Mouse (Mus musculus): ENCODE results near the gene Tgds. TPM values are rescaled to one million over a fixed set of nuclear protein-coding genes. Genes with fewer than 3 reads are reported as not detected.

Gene Tgds
- 1 to 10 TPM; 8.3 to 9.1 TPM for total RNA-seq (2021)
- long read RNA-seq, experiment 1, partial matches to known transcripts = 2 of 8 reads
- long read RNA-seq, experiment 1, other reads (novel, unspliced or antisense) = 2 of 8 reads
- long read RNA-seq, experiment 2, partial matches to known transcripts = 0 of 5 reads
- long read RNA-seq, experiment 2, other reads (novel, unspliced or antisense) = 2 of 5 reads

- intact Hi-C loops (cut with DNase I) = loop anchor here (1.0 to 5.0 kb wide), 2 partner anchors 43 to 170 kb away; no protein-coding TSS in a partner anchor
- peak within 1 kb of the TSS; percentile 89 for H3K27ac ChIP-seq
- DNase-seq (ENCODE audit: extremely low spot score in 1 of 2, low spot score in 2 of 2) = peak; percentile 98 to 99
- no peak for TF ChIP-seq CTCF (IDR thresholded peaks at IDR 0.05)
- H3K4me3 ChIP-seq = peak within 1 kb of the TSS; percentile 95
Observed at GRCm38 (mm10) chr14:118132642-118132977, at the start of gene Tgds. TSS of gene Tgds (minus strand) at chr14:118132755.

GRCm38 (mm10) chr14:118180711-118181177 lies 48.2 kb upstream of the Tgds start:
- intact Hi-C loops (cut with DNase I) = no loop called here
- no peak for TF ChIP-seq CTCF (IDR thresholded peaks at IDR 0.05)
- DNase-seq (ENCODE audit: extremely low spot score in 1 of 2, low spot score in 2 of 2) = peak; percentile 29 to 42
- Histone ChIP-seq H3K4me3 (peak overlapping the region; percentile 61), H3K27ac (peak overlapping the region; percentile 67)

GRCm38 (mm10) chr14:118180117-118180557 lies 47.6 kb upstream of the Tgds start:
- peak in 1 of 2 experiments; percentile 37 for DNase-seq (ENCODE audit: extremely low spot score in 1 of 2, low spot score in 2 of 2)
- Histone ChIP-seq H3K27ac (peak overlapping the region; percentile 67), H3K4me3 (peak overlapping the region; percentile 61)
- intact Hi-C loops (cut with DNase I) = no loop called here
- TF ChIP-seq CTCF (IDR thresholded peaks at IDR 0.05) = no peak

GRCm38 (mm10) chr14:118179701-118180100 lies 47.1 kb upstream of the Tgds start:
- intact Hi-C loops (cut with DNase I) = no loop called here
- TF ChIP-seq CTCF (IDR thresholded peaks at IDR 0.05) = no peak
- Histone ChIP-seq H3K4me3 (peak overlapping the region; percentile 61), H3K27ac (no peak overlapping the region)
- no peak for DNase-seq (ENCODE audit: extremely low spot score in 1 of 2, low spot score in 2 of 2)

- intact Hi-C loops (cut with DNase I) = no loop called here
- no peak for TF ChIP-seq CTCF (IDR thresholded peaks at IDR 0.05)
- Histone ChIP-seq H3K4me3 (no peak overlapping the region), H3K27ac (no peak overlapping the region)
- no peak for DNase-seq (ENCODE audit: extremely low spot score in 1 of 2, low spot score in 2 of 2)
Observed at GRCm38 (mm10) chr14:118179251-118179650, 46.7 kb upstream of the Tgds start.

GRCm38 (mm10) chr14:118175694-118176085 lies 43.1 kb upstream of the Tgds start:
- TF ChIP-seq CTCF (IDR thresholded peaks at IDR 0.05) = no peak
- intact Hi-C loops (cut with DNase I) = no loop called here
- H3K27ac ChIP-seq = no peak overlapping the region
- DNase-seq (ENCODE audit: extremely low spot score in 1 of 2, low spot score in 2 of 2) = no peak
- H3K4me3 ChIP-seq = no peak overlapping the region

GRCm38 (mm10) chr14:118175071-118175693 lies 42.6 kb upstream of the Tgds start:
- H3K27ac ChIP-seq = no peak overlapping the region
- no peak for TF ChIP-seq CTCF (IDR thresholded peaks at IDR 0.05)
- no peak overlapping the region for H3K4me3 ChIP-seq
- DNase-seq (ENCODE audit: extremely low spot score in 1 of 2, low spot score in 2 of 2) = no peak
- intact Hi-C loops (cut with DNase I) = no loop called here

- TF ChIP-seq CTCF (IDR thresholded peaks at IDR 0.05) = peak; percentile 21
- intact Hi-C loops (cut with DNase I) = no loop called here
- H3K4me3 ChIP-seq = no peak overlapping the region
Observed at GRCm38 (mm10) chr14:118173590-118174203, 41.1 kb upstream of the Tgds start.

GRCm38 (mm10) chr14:118168776-118169175 lies 36.2 kb upstream of the Tgds start:
- intact Hi-C loops (cut with DNase I) = no loop called here

More at GRCm38 (mm10) chr14:118173590-118174203, 41.1 kb upstream of the Tgds start:
- no peak overlapping the region for H3K27ac ChIP-seq
- no peak for DNase-seq (ENCODE audit: extremely low spot score in 1 of 2, low spot score in 2 of 2)

GRCm38 (mm10) chr14:118162640-118163039 lies 30.1 kb upstream of the Tgds start:
- DNase-seq (ENCODE audit: extremely low spot score in 1 of 2, low spot score in 2 of 2) = peak in 1 of 2 experiments; percentile 23
- TF ChIP-seq CTCF (IDR thresholded peaks at IDR 0.05) = no peak
- Histone ChIP-seq H3K4me3 (no peak overlapping the region), H3K27ac (no peak overlapping the region)
- intact Hi-C loops (cut with DNase I) = no loop called here

More at GRCm38 (mm10) chr14:118168776-118169175, 36.2 kb upstream of the Tgds start:
- DNase-seq (ENCODE audit: extremely low spot score in 1 of 2, low spot score in 2 of 2) = no peak
- Histone ChIP-seq H3K27ac (no peak overlapping the region), H3K4me3 (no peak overlapping the region)
- TF ChIP-seq CTCF (IDR thresholded peaks at IDR 0.05) = no peak

GRCm38 (mm10) chr14:118161751-118162150 lies 29.2 kb upstream of the Tgds start:
- intact Hi-C loops (cut with DNase I) = no loop called here
- DNase-seq (ENCODE audit: extremely low spot score in 1 of 2, low spot score in 2 of 2) = no peak
- TF ChIP-seq CTCF (IDR thresholded peaks at IDR 0.05) = no peak
- no peak overlapping the region for H3K27ac ChIP-seq
- H3K4me3 ChIP-seq = no peak overlapping the region

- Histone ChIP-seq H3K4me3 (no peak overlapping the region), H3K27ac (no peak overlapping the region)
- intact Hi-C loops (cut with DNase I) = loop anchor here (5.0 kb wide), 1 partner anchor 435 kb away; no protein-coding TSS in a partner anchor
- DNase-seq (ENCODE audit: extremely low spot score in 1 of 2, low spot score in 2 of 2) = peak; percentile 55 to 60
- peak; percentile 98 for TF ChIP-seq CTCF (IDR thresholded peaks at IDR 0.05)
Observed at GRCm38 (mm10) chr14:118157146-118157545, 24.6 kb upstream of the Tgds start.
